Mouse (Mus musculus) ES-Bruce4 (cell line): Measurements from ENCODE around the gene Iglon5. TPM values are rescaled to one million over a fixed set of nuclear protein-coding genes. Genes with fewer than 3 reads are reported as not detected.

Experiments
- H3K27ac ChIP-seq: 2 replicates; pipeline ENCODE4 v1.5.1; 2012; ENCODE audit warnings: low read length, inconsistent platforms; ENCODE audit not compliant: insufficient read depth
- H3K27me3 ChIP-seq: 2 replicates; pipeline ENCODE4 v1.6.1; 2012; ENCODE audit warnings: mild to moderate bottlenecking, low read length, inconsistent platforms; ENCODE audit not compliant: control insufficient read depth, poor library complexity, insufficient read depth, severe bottlenecking
- H3K36me3 ChIP-seq: 2 replicates; pipeline ENCODE4 v1.6.1; 2012; ENCODE audit warnings: inconsistent platforms, mild to moderate bottlenecking, low read length, moderate library complexity; ENCODE audit not compliant: control insufficient read depth, poor library complexity, insufficient read depth, severe bottlenecking
- H3K4me1 ChIP-seq: one replicate; pipeline ENCODE4 v1.8.1; 2011; ENCODE audit warnings: low read length; ENCODE audit not compliant: control insufficient read depth, insufficient read depth
- H3K4me3 ChIP-seq: 2 replicates; pipeline ENCODE4 v1.5.1; 2011; ENCODE audit warnings: low read depth, mild to moderate bottlenecking, low read length
- H3K9ac ChIP-seq: 2 replicates; pipeline ENCODE4 v1.6.1; 2012; ENCODE audit warnings: low read depth, mild to moderate bottlenecking, inconsistent platforms; ENCODE audit not compliant: poor library complexity, severe bottlenecking
- H3K9me3 ChIP-seq: replicated peaks from 2 replicates; pipeline ENCODE4 v1.6.1; 2012; ENCODE audit warnings: mild to moderate bottlenecking, low read length, inconsistent platforms; ENCODE audit not compliant: control insufficient read depth, poor library complexity, insufficient read depth, severe bottlenecking
- CTCF ChIP-seq: IDR thresholded peaks from one replicate; pipeline ENCODE4 v1.8.1; 2011; ENCODE audit warnings: low read depth, low read length
- EP300 ChIP-seq: IDR thresholded peaks from 2 replicates; pipeline ENCODE4 v1.6.1; 2011; ENCODE audit warnings: low read depth, low read length; ENCODE audit not compliant: insufficient read depth
- POLR2A ChIP-seq: IDR thresholded peaks from one replicate; pipeline ENCODE4 v1.8.1; 2011; ENCODE audit warnings: low read length; ENCODE audit not compliant: insufficient read depth
- polyA plus RNA-seq: library from polyadenylated mRNA; stranded (reverse); fragments of >200 nt; gene quantifications from 2 replicates; pipeline ENCODE4 v1.2.4, GENCODE M21; 2011; ENCODE audit warnings: low read depth; ENCODE audit not compliant: missing spikeins, insufficient read depth, insufficient read length

The Iglon5 gene
- polyA plus RNA-seq, 1 experiment, result 5.0 TPM

- H3K9ac ChIP-seq, result no peak within 1 kb of the TSS
- H3K4me3 ChIP-seq, result no peak within 1 kb of the TSS
- no peaks in the 10 kb centered on the region for H3K27me3 ChIP-seq
- TF ChIP-seq POLR2A (no peak), CTCF (no peak), EP300 (no peak)
- H3K27ac ChIP-seq, result no peak within 1 kb of the TSS
- no peaks in the 10 kb centered on the region for H3K9me3 ChIP-seq
- H3K4me1 ChIP-seq, result peaks cover 4% of the 10 kb centered on the region
- H3K36me3 ChIP-seq, result no peaks in the 10 kb centered on the region
Observed at GRCm38 (mm10) chr7:43440482-43440881, 49.4 kb downstream of the Iglon5 start, which contains the start of gene Cldnd2. Cldnd2 (plus strand) TSS chr7:43440782.

- no peaks in the 10 kb centered on the region for H3K9me3 ChIP-seq
- peaks cover 4% of the 10 kb centered on the region for H3K4me1 ChIP-seq
- H3K9ac ChIP-seq, result no peak overlapping the region
- H3K27me3 ChIP-seq, result no peaks in the 10 kb centered on the region
- H3K27ac ChIP-seq, result no peak overlapping the region
- H3K36me3 ChIP-seq, result no peaks in the 10 kb centered on the region
- H3K4me3 ChIP-seq, result no peak overlapping the region
- TF ChIP-seq POLR2A (no peak), CTCF (no peak), EP300 (no peak)
Observed at GRCm38 (mm10) chr7:43438611-43439010, 51.3 kb downstream of the Iglon5 start.

GRCm38 (mm10) chr7:43436341-43437255, 53.3 kb downstream of the Iglon5 start, which contains the start of gene Nkg7:
Nkg7 (plus strand) TSS chr7:43437073.
- no peaks in the 10 kb centered on the region for H3K27me3 ChIP-seq
- TF ChIP-seq POLR2A (no peak), CTCF (no peak), EP300 (no peak)
- H3K36me3 ChIP-seq, result no peaks in the 10 kb centered on the region
- no peaks in the 10 kb centered on the region for H3K4me1 ChIP-seq
- no peak within 1 kb of the TSS for H3K27ac ChIP-seq
- no peak within 1 kb of the TSS for H3K9ac ChIP-seq
- H3K4me3 ChIP-seq, result no peak within 1 kb of the TSS
- H3K9me3 ChIP-seq, result no peaks in the 10 kb centered on the region

GRCm38 (mm10) chr7:43434676-43435075, 55.2 kb downstream of the Iglon5 start:
- Histone ChIP-seq H3K27me3 (no peaks in the 10 kb centered on the region), H3K36me3 (no peaks in the 10 kb centered on the region), H3K9ac (no peak overlapping the region), H3K27ac (no peak overlapping the region), H3K4me3 (no peak overlapping the region), H3K4me1 (no peaks in the 10 kb centered on the region), H3K9me3 (no peaks in the 10 kb centered on the region)
- no peak for TF ChIP-seq CTCF
- TF ChIP-seq POLR2A, result no peak
- TF ChIP-seq EP300, result no peak

DNA sequence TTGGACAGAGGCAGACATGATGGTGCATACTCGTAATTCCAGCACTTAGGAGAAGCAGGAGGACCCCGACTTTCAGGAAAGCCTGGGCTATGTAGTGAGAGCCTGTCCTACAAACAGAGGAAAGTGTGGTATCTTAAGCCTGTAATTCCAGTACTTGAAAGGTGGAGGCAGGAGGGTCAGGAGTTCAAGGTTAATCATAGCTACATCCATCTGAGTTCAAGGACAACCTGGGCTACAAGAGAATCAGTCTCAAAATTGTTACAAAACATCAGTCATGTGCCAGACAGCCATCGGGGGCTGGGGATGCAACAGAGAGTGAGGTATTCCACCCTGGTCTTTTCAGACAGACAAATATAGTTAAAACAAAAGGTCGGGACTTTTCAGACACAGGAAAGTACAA, 57.0 kb downstream of the Iglon5 start:
- Histone ChIP-seq H3K9ac (no peak overlapping the region), H3K27me3 (no peaks in the 10 kb centered on the region), H3K9me3 (no peaks in the 10 kb centered on the region), H3K27ac (no peak overlapping the region), H3K4me3 (no peak overlapping the region), H3K36me3 (no peaks in the 10 kb centered on the region), H3K4me1 (no peaks in the 10 kb centered on the region)
- TF ChIP-seq EP300, result no peak
- no peak for TF ChIP-seq POLR2A
- no peak for TF ChIP-seq CTCF

DNA sequence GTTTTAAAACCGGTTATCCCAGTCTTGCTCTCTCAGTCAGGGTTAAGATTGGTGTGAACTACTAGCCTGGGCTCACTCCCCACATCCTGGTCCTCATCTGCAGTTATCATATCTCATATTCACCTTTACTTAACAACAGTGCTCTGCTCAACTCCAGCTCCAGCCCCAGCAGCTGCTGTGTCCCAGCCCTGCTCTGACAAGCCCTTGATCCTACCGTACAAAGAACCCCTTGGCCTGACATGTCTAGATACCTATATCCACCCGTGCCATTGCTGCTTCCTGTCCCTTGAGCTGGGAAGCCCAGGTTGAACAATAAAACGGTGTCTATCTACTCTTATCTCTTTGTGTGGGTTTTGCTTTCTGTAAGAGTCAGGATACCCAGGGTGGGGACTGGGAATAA, 60.4 kb downstream of the Iglon5 start:
- H3K9ac ChIP-seq, result no peak overlapping the region
- H3K4me3 ChIP-seq, result no peak overlapping the region
- no peaks in the 10 kb centered on the region for H3K27me3 ChIP-seq
- H3K27ac ChIP-seq, result no peak overlapping the region
- no peaks in the 10 kb centered on the region for H3K9me3 ChIP-seq
- H3K4me1 ChIP-seq, result no peaks in the 10 kb centered on the region
- H3K36me3 ChIP-seq, result no peaks in the 10 kb centered on the region
- no peak for TF ChIP-seq EP300
- no peak for TF ChIP-seq POLR2A
- no peak for TF ChIP-seq CTCF
